Mouse (Mus musculus): Measurements from ENCODE around the gene Dcun1d4. TPM values are rescaled to one million over a fixed set of nuclear protein-coding genes. Genes with fewer than 3 reads are reported as not detected.
"Not testable (repeated sequence)": the region's sequence is repeated elsewhere in the genome, so short reads cannot be mapped to it uniquely, and the experiment has no call there.

The Dcun1d4 gene
- total and polyA plus RNA-seq, 2 experiments from 2014 or later: 25.1 to 40.8 TPM

DNA sequence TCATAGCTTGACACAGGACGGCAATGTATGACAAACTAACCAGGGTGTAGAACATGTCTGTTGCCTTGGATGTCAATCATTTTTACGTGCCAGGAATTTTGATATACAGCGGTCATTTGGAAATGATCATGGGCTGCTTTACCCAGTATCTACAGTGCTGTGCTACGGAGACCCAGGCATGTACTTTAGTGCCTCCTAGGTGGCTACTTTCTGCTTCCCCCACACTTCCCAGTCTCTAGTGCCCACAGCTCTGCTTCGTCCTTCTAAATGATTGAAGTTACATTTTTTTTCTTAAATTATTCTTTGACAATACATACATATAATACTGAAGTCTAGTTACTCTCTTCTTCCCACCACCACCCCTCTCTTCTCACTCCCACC lies 25.5 kb upstream of the Dcun1d4 start:
- no peak for ATAC-seq
- WGBS: 77% methylated on average over 5 of the region's 5 CpGs
- Histone ChIP-seq H3K4me3 (ENCODE audit: low read length) (no peak overlapping the region), H3K4me1 (ENCODE audit: insufficient read depth, low read length) (no peaks in the 10 kb centered on the region), H3K9ac (replicated peaks; ENCODE audit: low read length) (no peak overlapping the region), H3K9me3 (ENCODE audit: low read length) (no peaks in the 10 kb centered on the region), H3K36me3 (ENCODE audit: insufficient read depth, low read length) (no peaks in the 10 kb centered on the region), H3K27me3 (ENCODE audit: insufficient read depth, low read length) (no peaks in the 10 kb centered on the region), H3K4me2 (ENCODE audit: low read depth, low read length) (no peak overlapping the region), H3K27ac (no peak overlapping the region)
- no peak for DNase-seq (ENCODE audit: low spot score)
- no peak for TF ChIP-seq CTCF (IDR thresholded peaks at IDR 0.05; ENCODE audit: low read depth)

DNA sequence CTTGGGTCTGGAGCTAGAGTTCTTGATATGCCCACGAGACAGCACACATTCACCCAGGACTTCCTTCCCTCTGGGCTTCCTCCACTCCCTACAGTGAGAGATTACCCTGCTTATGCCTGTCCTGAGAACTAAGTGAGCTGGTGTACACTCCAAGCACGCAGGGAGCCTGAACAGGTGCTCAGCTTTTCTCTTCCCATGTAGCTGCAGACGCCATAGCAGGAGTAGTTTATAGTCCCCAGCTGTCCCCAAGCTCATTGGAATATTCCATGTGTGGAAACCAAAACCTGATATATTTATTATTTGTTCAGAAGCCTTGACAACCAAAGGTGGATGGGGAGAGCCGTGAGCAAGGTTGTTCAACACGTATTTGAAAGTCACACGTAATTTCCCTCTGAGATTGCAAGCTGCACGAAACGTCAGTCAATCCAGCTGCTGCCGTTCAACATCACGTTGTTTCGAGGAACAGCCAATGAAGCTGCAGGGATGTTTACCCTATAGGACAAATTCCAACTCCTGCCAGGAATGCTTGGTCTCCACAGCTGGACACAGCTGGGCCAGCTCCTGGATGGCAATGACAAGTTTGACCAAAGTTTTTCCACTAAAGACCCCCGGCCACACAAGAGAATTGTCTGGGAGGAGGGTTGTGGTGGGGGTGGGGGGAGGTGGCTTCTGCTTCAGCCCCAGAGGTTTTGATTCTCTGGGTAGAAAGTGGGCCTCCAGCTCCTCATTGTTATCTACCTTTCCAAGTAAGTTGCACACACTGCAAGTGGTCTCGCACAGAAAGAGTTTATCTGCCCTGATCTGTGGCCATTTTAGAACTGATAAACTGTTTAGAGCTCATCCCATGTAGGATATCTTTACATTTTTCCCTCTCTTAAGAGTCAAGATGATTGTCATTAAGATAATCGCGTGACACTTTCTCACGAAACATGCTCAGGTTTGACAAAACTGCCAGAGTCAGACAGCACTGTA lies 12.1 kb upstream of the Dcun1d4 start:
- Histone ChIP-seq H3K27ac (no peak overlapping the region), H3K36me3 (ENCODE audit: insufficient read depth, low read length) (no peaks in the 10 kb centered on the region), H3K9ac (replicated peaks; ENCODE audit: low read length) (no peak overlapping the region), H3K9me3 (ENCODE audit: low read length) (no peaks in the 10 kb centered on the region), H3K27me3 (ENCODE audit: insufficient read depth, low read length) (no peaks in the 10 kb centered on the region), H3K4me2 (ENCODE audit: low read depth, low read length) (no peak overlapping the region), H3K4me3 (ENCODE audit: low read length) (no peak overlapping the region), H3K4me1 (ENCODE audit: insufficient read depth, low read length) (no peaks in the 10 kb centered on the region)
- no peak for DNase-seq (ENCODE audit: low spot score)
- no peak for ATAC-seq
- TF ChIP-seq CTCF (IDR thresholded peaks at IDR 0.05; ENCODE audit: low read depth): no peak
- WGBS: 83% methylated on average over 16 of the region's 16 CpGs

DNA sequence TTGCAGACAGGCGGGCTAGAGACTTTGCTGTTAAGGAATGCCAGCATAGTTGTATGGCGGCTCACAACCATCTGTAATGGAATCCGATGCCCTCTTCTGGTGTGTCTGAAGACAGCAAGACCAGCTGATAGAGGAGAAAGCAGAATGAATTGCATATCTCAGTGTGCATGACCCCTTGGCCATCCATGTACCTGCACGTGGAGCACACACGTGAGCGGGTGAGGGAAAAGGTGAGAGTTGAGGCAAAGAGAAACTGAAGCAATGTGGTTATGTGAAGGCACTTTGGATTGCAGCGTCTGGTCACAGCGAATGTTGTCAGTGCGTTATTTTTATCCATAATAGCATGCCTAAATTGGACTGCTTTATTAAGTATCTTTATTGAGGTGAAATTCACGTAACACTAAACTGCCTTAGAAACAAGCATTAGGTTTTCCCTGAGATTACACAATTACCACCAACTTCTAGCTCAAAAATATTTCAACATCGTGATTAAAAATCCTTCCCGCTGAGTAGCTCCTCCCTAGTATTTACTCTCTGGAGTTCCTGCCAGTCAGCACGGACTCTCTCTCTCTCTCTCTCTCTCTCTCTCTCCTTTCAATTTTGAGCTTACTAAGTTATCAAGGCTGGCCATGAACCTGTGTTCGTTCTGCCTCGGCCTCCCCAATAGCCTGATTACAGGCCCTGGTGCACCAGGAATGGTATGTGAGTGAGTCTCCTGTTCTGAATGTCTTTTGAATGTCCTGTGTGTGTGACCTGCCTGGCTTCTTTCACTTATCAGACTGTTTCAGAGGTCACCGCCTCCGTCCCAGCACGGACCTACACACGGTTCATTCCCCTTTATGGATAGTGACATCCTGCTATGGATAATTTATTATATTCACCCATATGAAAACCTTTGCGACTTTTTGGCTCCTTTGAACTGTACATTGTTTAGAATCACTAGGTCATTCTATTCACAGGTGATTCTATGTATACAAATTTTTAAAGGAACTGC lies 6.1 kb upstream of the Dcun1d4 start:
- ATAC-seq: no peak

DNA sequence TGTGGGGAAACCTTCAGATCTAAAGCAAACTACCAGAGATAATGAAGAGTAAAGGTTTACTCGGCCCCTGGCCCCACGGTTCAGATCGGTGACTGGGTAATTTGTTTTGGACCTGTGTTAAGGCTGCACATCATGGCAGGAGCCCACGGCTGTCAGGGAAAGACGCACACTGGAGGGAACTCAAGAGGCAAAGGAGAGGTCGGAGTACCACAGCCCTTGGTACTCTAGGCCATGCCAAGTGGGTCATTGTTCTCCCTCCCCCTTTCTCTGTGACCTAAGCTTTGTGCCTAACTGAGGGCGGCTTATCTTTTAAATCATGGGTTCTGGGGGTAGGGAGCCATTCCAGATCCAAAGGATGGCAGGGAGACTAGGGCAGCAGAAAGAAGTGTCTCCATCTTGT lies 601 bp downstream of the Dcun1d4 start:
- H3K9ac ChIP-seq (replicated peaks; ENCODE audit: low read length): no peak overlapping the region
- DNase-seq (ENCODE audit: low spot score) (no peak), ATAC-seq (no peak)
- no peaks in the 10 kb centered on the region for H3K4me1 ChIP-seq (ENCODE audit: insufficient read depth, low read length)
- no peaks in the 10 kb centered on the region for H3K9me3 ChIP-seq (ENCODE audit: low read length)
- no peaks in the 10 kb centered on the region for H3K36me3 ChIP-seq (ENCODE audit: insufficient read depth, low read length)
- no peaks in the 10 kb centered on the region for H3K27me3 ChIP-seq (ENCODE audit: insufficient read depth, low read length)
- H3K27ac ChIP-seq: no peak overlapping the region
- H3K4me2 ChIP-seq (ENCODE audit: low read depth, low read length): no peak overlapping the region
- no peak for TF ChIP-seq CTCF (IDR thresholded peaks at IDR 0.05; ENCODE audit: low read depth)
- WGBS: 91% methylated on average over 7 of the region's 7 CpGs
- H3K4me3 ChIP-seq (ENCODE audit: low read length): no peak overlapping the region

More for the DNA sequence above, 6.1 kb upstream of the Dcun1d4 start:
- Histone ChIP-seq H3K9ac (replicated peaks; ENCODE audit: low read length) (no peak overlapping the region), H3K27ac (no peak overlapping the region), H3K9me3 (ENCODE audit: low read length) (no peaks in the 10 kb centered on the region), H3K4me1 (ENCODE audit: insufficient read depth, low read length) (no peaks in the 10 kb centered on the region), H3K4me3 (ENCODE audit: low read length) (no peak overlapping the region), H3K36me3 (ENCODE audit: insufficient read depth, low read length) (no peaks in the 10 kb centered on the region), H3K27me3 (ENCODE audit: insufficient read depth, low read length) (no peaks in the 10 kb centered on the region), H3K4me2 (ENCODE audit: low read depth, low read length) (no peak overlapping the region)
- TF ChIP-seq CTCF (IDR thresholded peaks at IDR 0.05; ENCODE audit: low read depth): no peak
- 83% methylated on average over 20 of the region's 20 CpGs for WGBS
- no peak for DNase-seq (ENCODE audit: low spot score)

DNA sequence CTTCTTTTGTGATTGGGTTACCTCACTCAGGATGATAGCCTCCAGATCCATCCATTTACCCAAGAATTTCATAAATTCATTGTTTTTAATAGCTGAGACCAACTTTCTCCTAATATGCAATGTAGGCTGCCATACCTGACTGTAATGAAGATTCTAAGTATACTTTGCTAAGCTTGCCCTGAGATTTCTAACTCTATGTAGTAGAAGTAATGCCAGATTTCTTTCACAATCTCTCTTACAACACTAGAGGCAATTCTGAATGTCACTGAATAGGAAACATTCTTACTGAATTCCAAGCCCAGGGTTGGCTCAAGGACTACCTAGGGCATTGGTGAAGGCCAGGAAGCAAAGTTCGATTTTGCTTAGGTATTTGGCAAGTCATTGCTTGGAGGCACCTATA lies 1.6 kb downstream of the Dcun1d4 start:
- not testable (repeated sequence) for DNase-seq (ENCODE audit: low spot score); H3K9ac ChIP-seq (replicated peaks; ENCODE audit: low read length); H3K4me2 ChIP-seq (ENCODE audit: low read depth, low read length); H3K4me3 ChIP-seq (ENCODE audit: low read length); H3K4me1 ChIP-seq (ENCODE audit: insufficient read depth, low read length); H3K36me3 ChIP-seq (ENCODE audit: insufficient read depth, low read length); ATAC-seq; H3K27ac ChIP-seq; H3K9me3 ChIP-seq (ENCODE audit: low read length); H3K27me3 ChIP-seq (ENCODE audit: insufficient read depth, low read length)
- 70% methylated on average over 1 of the region's 1 CpGs for WGBS

DNA sequence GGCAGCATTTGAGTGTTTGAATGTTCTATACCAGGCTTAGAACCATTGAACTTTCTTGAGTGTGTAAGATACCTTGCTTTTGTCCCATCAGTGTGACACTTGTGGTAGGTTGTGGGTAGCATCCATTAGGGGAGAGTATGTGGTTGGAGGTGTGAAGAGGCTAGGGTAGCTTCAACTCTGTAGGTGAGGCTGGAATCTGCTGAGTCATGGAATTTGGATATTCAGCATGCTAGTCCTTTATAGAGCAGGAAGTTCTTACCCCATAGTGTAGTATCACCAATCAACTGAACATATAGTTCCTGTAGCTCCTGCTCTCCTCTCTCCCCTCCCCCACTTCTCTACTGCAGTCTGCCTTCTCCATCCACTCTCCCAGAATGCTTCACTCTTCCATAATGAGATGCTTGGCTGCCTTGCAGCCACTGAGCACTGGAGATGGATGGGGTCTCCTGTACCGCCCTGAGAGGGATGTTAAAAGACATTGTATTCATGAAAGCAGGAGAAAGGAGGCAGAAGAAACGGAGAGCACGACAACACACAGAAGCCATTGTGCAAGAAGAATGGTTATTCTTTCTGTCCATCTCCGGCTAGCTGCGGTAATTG lies 3.3 kb downstream of the Dcun1d4 start:
- Histone ChIP-seq H3K4me1 (ENCODE audit: insufficient read depth, low read length) (no peaks in the 10 kb centered on the region), H3K36me3 (ENCODE audit: insufficient read depth, low read length) (no peaks in the 10 kb centered on the region), H3K27ac (peak overlapping the region; percentile 68), H3K4me3 (ENCODE audit: low read length) (0 out of 2 replicates have a peak overlapping the region, but pooled peaks have one; percentile 2), H3K9me3 (ENCODE audit: low read length) (no peaks in the 10 kb centered on the region), H3K4me2 (ENCODE audit: low read depth, low read length) (peak overlapping the region; percentile 36; the same call in 1 of the 2 replicates), H3K9ac (replicated peaks; ENCODE audit: low read length) (no peak overlapping the region), H3K27me3 (ENCODE audit: insufficient read depth, low read length) (no peaks in the 10 kb centered on the region)
- TF ChIP-seq CTCF (IDR thresholded peaks at IDR 0.05; ENCODE audit: low read depth): no peak
- DNase-seq (ENCODE audit: low spot score) (peak; percentile 68), ATAC-seq (peak; percentile 77)
- 37% methylated on average over 5 of the region's 5 CpGs for WGBS
